Mouse (Mus musculus): ENCODE measurements around the gene Gtsf1l. TPM values are rescaled to one million over a fixed set of nuclear protein-coding genes. Genes with fewer than 3 reads are reported as not detected.

Gene Gtsf1l
- polyA plus RNA-seq (2015; fragmentation: Nextera tagmentation; extraction: Ambion mirVana): not detected in 2 replicates

DNA sequence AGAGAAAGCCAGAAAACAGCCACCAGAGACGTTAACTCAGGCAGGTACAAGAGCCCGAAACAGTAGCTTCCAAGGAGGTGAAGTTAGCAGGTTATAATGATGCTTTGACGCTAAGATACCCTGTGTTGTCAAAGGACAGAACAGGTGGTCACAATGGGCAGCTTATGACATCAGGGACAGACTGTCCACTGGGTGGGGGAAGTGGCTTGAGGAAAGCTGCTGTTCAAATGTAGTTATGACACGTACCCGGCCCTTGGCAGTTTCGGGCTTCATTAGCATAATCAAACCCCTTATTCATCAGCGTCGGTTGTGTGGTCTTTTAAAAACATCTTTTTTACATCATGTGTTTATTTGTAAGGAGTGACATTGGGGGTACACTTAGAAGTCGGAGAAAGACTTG lies at the start of gene Gtsf1l:
Gtsf1l (minus strand) TSS at position 128 of the 400 bp plus-strand sequence.
- Histone ChIP-seq H3K36me3 (ENCODE audit: insufficient read depth, low read length) (no peaks in the 10 kb centered on the region), H3K4me1 (replicated peaks; ENCODE audit: insufficient read depth, low read length) (no peaks in the 10 kb centered on the region), H3K4me3 (replicated peaks; ENCODE audit: low read depth, low read length) (no peak within 1 kb of the TSS), H3K27me3 (ENCODE audit: insufficient read depth, low read length) (no peaks in the 10 kb centered on the region), H3K27ac (no peak within 1 kb of the TSS), H3K4me2 (ENCODE audit: low read length) (no peak within 1 kb of the TSS), H3K9ac (ENCODE audit: low read depth, low read length) (no peak within 1 kb of the TSS), H3K9me3 (replicated peaks; ENCODE audit: low read length) (no peaks in the 10 kb centered on the region)
- DNase-seq (ENCODE audit: low spot score) (no peak), ATAC-seq (replicated peaks; ENCODE audit: low FRiP score, low read depth) (no peak)
- no peak for TF ChIP-seq CTCF (IDR thresholded peaks at IDR 0.05; ENCODE audit: low read depth)
- WGBS: 84% methylated on average over 9 of the region's 9 CpGs

DNA sequence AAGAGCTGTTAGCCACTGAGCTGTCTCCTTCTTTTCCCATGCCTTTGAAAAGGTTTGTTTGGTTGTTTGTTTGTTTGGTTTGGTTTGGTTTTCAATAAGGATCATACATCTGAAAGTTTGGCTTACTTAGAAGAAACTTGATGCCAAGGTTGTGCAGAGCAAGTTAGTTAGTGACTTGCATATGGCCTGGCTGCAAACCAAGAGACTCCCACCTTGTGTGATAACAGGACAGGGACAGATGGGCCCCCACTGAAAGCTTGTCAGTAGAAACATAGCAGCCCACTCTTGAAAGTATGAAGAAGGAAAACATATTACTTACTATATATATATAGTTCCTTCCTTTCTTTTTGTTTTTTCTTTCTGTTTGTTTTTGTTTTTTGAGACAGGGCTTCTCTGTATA lies 49.3 kb upstream of the Gtsf1l start:
- no peaks in the 10 kb centered on the region for H3K27me3 ChIP-seq (ENCODE audit: insufficient read depth, low read length)
- H3K9me3 ChIP-seq (replicated peaks; ENCODE audit: low read length): no peaks in the 10 kb centered on the region
- no peak overlapping the region for H3K4me2 ChIP-seq (ENCODE audit: low read length)
- ATAC-seq (replicated peaks; ENCODE audit: low FRiP score, low read depth) (no peak), DNase-seq (ENCODE audit: low spot score) (no peak)
- TF ChIP-seq CTCF (IDR thresholded peaks at IDR 0.05; ENCODE audit: low read depth): no peak
- no peaks in the 10 kb centered on the region for H3K36me3 ChIP-seq (ENCODE audit: insufficient read depth, low read length)
- no peak overlapping the region for H3K9ac ChIP-seq (ENCODE audit: low read depth, low read length)
- no peak overlapping the region for H3K27ac ChIP-seq
- no peak overlapping the region for H3K4me3 ChIP-seq (replicated peaks; ENCODE audit: low read depth, low read length)
- no peaks in the 10 kb centered on the region for H3K4me1 ChIP-seq (replicated peaks; ENCODE audit: insufficient read depth, low read length)

DNA sequence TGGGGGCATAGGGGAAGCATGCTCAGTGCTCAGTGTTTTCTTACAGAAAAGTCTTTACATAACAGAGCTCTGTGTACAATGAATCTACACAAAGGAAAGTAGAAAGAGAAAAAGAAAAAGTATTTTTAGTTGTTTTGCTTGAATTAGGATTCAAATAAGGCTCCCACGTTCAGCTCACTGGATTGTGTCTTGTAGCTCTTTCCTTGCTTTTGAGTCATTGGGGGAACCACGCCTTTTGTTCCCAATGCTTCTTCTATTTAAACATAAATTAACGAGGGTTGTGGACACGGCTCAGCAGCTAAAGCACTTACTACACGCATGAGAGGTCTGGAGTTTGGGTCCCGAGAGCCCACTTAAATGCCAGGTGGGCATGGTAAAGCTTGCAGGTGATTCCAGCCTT lies 48.3 kb upstream of the Gtsf1l start:
- DNase-seq (ENCODE audit: low spot score): no peak
- Histone ChIP-seq H3K4me3 (replicated peaks; ENCODE audit: low read depth, low read length) (no peak overlapping the region), H3K36me3 (ENCODE audit: insufficient read depth, low read length) (no peaks in the 10 kb centered on the region), H3K9ac (ENCODE audit: low read depth, low read length) (no peak overlapping the region), H3K27ac (no peak overlapping the region), H3K4me1 (replicated peaks; ENCODE audit: insufficient read depth, low read length) (no peaks in the 10 kb centered on the region), H3K9me3 (replicated peaks; ENCODE audit: low read length) (no peaks in the 10 kb centered on the region), H3K27me3 (ENCODE audit: insufficient read depth, low read length) (no peaks in the 10 kb centered on the region), H3K4me2 (ENCODE audit: low read length) (no peak overlapping the region)
- WGBS: 43% methylated on average over 6 of the region's 6 CpGs
- ATAC-seq (replicated peaks; ENCODE audit: low FRiP score, low read depth): no peak
- TF ChIP-seq CTCF (IDR thresholded peaks at IDR 0.05; ENCODE audit: low read depth): no peak

DNA sequence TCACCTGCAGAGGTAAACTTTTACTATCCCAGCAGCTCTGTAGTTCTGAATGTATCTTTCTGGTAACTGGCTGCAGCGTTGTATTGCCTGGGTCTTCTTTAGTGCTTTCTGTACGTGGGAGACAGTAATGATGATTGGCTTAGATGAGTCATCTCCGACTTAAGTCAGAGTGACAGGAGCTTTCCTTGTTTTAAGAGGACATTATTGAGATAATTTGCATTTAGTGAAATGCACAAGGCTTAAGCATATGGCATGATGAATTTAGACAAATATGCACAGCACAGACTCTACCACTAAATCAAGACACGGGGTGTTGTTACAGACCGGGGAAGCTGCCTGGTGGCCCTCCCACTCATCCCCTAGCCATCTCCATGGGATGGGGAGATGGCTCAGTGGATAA lies 44.7 kb upstream of the Gtsf1l start:
- Histone ChIP-seq H3K4me1 (replicated peaks; ENCODE audit: insufficient read depth, low read length) (no peaks in the 10 kb centered on the region), H3K27me3 (ENCODE audit: insufficient read depth, low read length) (no peaks in the 10 kb centered on the region), H3K4me2 (ENCODE audit: low read length) (no peak overlapping the region), H3K27ac (no peak overlapping the region), H3K9ac (ENCODE audit: low read depth, low read length) (no peak overlapping the region), H3K9me3 (replicated peaks; ENCODE audit: low read length) (no peaks in the 10 kb centered on the region), H3K36me3 (ENCODE audit: insufficient read depth, low read length) (no peaks in the 10 kb centered on the region), H3K4me3 (replicated peaks; ENCODE audit: low read depth, low read length) (no peak overlapping the region)
- TF ChIP-seq CTCF (IDR thresholded peaks at IDR 0.05; ENCODE audit: low read depth): no peak
- no peak for ATAC-seq (replicated peaks; ENCODE audit: low FRiP score, low read depth)
- 76% methylated on average over 5 of the region's 5 CpGs for WGBS
- DNase-seq (ENCODE audit: low spot score): no peak

DNA sequence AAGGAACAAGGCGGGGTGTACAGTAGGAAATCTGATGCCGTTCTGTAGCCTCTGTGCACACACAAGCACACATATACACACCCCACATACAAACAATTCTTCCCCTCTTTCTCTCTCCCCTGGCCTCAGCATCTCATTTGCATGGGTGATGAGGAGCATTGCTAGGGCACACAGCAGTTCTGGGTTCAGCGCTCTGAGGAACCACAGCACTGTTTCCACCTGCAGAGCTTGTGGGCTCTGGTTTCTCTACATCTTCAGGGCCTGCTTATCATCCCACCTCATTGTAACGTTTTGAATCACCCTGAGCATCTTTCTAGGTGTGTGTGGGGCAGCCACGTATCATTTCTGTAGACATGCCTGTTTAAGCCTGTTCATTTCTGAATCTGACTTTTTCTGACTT lies 43.2 kb upstream of the Gtsf1l start:
- Histone ChIP-seq H3K9me3 (replicated peaks; ENCODE audit: low read length) (no peaks in the 10 kb centered on the region), H3K27me3 (ENCODE audit: insufficient read depth, low read length) (no peaks in the 10 kb centered on the region), H3K4me2 (ENCODE audit: low read length) (no peak overlapping the region), H3K36me3 (ENCODE audit: insufficient read depth, low read length) (no peaks in the 10 kb centered on the region), H3K4me1 (replicated peaks; ENCODE audit: insufficient read depth, low read length) (no peaks in the 10 kb centered on the region), H3K4me3 (replicated peaks; ENCODE audit: low read depth, low read length) (no peak overlapping the region), H3K27ac (no peak overlapping the region), H3K9ac (ENCODE audit: low read depth, low read length) (no peak overlapping the region)
- no peak for TF ChIP-seq CTCF (IDR thresholded peaks at IDR 0.05; ENCODE audit: low read depth)
- no peak for DNase-seq (ENCODE audit: low spot score)
- ATAC-seq (replicated peaks; ENCODE audit: low FRiP score, low read depth): no peak
- WGBS: 84% methylated on average over 5 of the region's 5 CpGs

DNA sequence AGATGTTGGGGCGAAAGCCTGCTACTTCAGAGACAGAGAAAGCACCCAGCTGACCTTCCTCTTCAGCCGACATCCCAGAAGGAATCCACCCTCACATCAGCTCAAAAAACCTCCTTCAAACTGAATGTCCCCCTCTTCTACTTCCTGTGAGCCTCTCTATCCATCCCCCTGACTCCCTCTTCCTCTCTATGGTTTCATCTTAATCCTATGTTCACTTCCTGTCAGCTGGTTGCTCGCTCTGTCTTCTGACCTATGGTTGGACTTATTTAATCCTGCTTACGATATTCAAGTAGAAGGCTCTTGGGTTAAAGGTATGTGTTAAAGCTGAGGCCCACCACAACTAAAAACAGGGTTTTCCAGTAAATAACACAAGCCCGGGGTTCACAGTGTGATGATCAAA lies 35.8 kb upstream of the Gtsf1l start:
- no peak for TF ChIP-seq CTCF (IDR thresholded peaks at IDR 0.05; ENCODE audit: low read depth)
- 77% methylated on average over 5 of the region's 5 CpGs for WGBS
- Histone ChIP-seq H3K27me3 (ENCODE audit: insufficient read depth, low read length) (no peaks in the 10 kb centered on the region), H3K9ac (ENCODE audit: low read depth, low read length) (no peak overlapping the region), H3K9me3 (replicated peaks; ENCODE audit: low read length) (no peaks in the 10 kb centered on the region), H3K4me3 (replicated peaks; ENCODE audit: low read depth, low read length) (no peak overlapping the region), H3K4me1 (replicated peaks; ENCODE audit: insufficient read depth, low read length) (0 out of 2 replicates have a peak, but pooled peaks cover 5% of the 10 kb centered on the region), H3K4me2 (ENCODE audit: low read length) (no peak overlapping the region), H3K27ac (no peak overlapping the region), H3K36me3 (ENCODE audit: insufficient read depth, low read length) (no peaks in the 10 kb centered on the region)
- ATAC-seq (replicated peaks; ENCODE audit: low FRiP score, low read depth) (no peak), DNase-seq (ENCODE audit: low spot score) (no peak)

DNA sequence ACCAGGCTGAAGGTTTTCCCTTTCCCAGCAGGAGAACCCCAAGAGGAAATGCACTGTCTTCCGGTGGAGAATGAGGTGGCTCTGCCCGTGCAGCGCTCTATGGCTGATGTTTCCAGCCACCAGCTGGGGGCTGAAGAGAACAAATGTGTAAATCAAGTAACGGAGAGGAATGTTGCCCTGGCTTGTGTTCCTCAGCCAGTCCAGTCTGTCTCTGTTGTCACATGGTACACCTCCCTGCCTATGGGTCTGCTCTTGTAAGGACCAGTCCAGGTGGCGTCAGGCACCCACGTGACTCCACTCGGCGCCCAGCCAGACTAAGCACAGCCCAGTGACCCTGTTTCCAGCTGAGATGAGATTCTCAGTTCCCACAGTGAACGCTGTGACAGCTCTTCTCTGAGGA lies 34.7 kb upstream of the Gtsf1l start:
- Histone ChIP-seq H3K9me3 (replicated peaks; ENCODE audit: low read length) (no peaks in the 10 kb centered on the region), H3K27me3 (ENCODE audit: insufficient read depth, low read length) (no peaks in the 10 kb centered on the region), H3K4me2 (ENCODE audit: low read length) (peak overlapping the region; percentile 43), H3K9ac (ENCODE audit: low read depth, low read length) (no peak overlapping the region), H3K4me3 (replicated peaks; ENCODE audit: low read depth, low read length) (no peak overlapping the region), H3K36me3 (ENCODE audit: insufficient read depth, low read length) (no peaks in the 10 kb centered on the region), H3K4me1 (replicated peaks; ENCODE audit: insufficient read depth, low read length) (0 out of 2 replicates have a peak, but pooled peaks cover 5% of the 10 kb centered on the region), H3K27ac (no peak overlapping the region)
- ATAC-seq (replicated peaks; ENCODE audit: low FRiP score, low read depth) (peak; percentile 97), DNase-seq (ENCODE audit: low spot score) (peak; percentile 78)
- no peak for TF ChIP-seq CTCF (IDR thresholded peaks at IDR 0.05; ENCODE audit: low read depth)
- 14% methylated on average over 9 of the region's 9 CpGs for WGBS
